Mouse (Mus musculus) lung, adult 2 months (tissue): ENCODE measurements around the gene Zc3h6.

Source experiments
- CTCF ChIP-seq: fragments of 200-500 bp; IDR thresholded peaks from 2 replicates; pipeline ENCODE4 v1.5.1; 2011; ENCODE audit warnings: mild to moderate bottlenecking, low read length, control low read depth; ENCODE audit not compliant: insufficient read depth
- POLR2A ChIP-seq: fragments of 200-500 bp; IDR thresholded peaks from 2 replicates; pipeline ENCODE4 v1.6.1; 2011; ENCODE audit warnings: low read depth, mild to moderate bottlenecking, control low read depth, low read length, borderline replicate concordance; ENCODE audit errors: extremely low read depth

GRCm38 (mm10) chr2:129046172-129046845 is 79.1 kb downstream of the Zc3h6 start:
- no peak for TF ChIP-seq CTCF
- no peak for TF ChIP-seq POLR2A
